Mouse (Mus musculus) hindlimb bud, embryonic 11.5 days (tissue): Measurements from ENCODE around the gene 2010106E10Rik.

ENCODE experiments used
- DNase-seq: peaks from one replicate; pipeline ENCODE4 v3.0.0-alpha.2; 2012; ENCODE audit warnings: low read depth, low spot score; ENCODE audit errors: extremely low spot score

Gene 2010106E10Rik

GRCm38 (mm10) chrX:112494974-112495373 lies at the start of gene 2010106E10Rik:
2010106E10Rik (plus strand) TSS chrX:112495274.
- DNase-seq = no peak

DNA sequence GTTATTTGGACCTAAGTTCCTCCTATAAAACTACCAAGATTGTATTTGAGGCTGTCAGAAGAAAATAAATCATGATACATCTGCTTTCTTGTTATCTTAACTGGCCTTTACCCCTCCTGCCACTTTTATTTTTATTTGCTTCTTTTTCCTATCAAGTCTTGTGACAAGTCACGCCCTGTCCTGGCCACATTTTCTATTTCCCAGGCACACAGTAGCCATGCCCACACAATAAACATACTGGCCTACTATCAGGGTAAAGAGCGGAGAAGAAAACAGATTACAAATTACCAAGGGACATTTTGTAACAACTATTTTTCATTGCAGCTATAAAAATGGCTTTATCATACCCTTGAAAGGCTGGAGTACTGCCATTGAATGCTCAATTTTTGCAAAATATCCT lies 10.6 kb downstream of the 2010106E10Rik start:
- DNase-seq = no peak

- peak; percentile 12 for DNase-seq
These were observed 29.7 kb downstream of the 2010106E10Rik start for GRCm38 (mm10) chrX:112524755-112525154.

DNA sequence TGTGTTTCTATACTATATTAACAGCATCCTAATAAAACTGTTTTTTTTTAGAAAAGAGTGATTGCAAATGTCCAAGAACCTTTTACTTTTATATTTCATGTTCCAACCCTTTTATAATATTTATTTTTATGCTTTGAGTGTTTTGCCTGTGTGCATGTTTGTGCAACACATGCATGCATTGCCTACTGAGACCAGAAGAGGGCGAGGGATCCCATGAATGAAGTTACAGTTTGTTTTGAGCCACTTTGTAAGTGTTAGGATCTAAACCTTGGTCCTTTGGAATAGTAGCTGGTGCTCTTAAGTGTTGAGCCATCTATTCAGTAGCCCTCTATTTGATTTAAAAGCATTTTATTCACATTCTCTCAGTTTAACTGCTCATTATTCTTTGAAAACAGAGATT lies 48.0 kb downstream of the 2010106E10Rik start:
- no peak for DNase-seq

- no peak for DNase-seq
These were observed 72.6 kb downstream of the 2010106E10Rik start for GRCm38 (mm10) chrX:112567716-112568115.

DNA sequence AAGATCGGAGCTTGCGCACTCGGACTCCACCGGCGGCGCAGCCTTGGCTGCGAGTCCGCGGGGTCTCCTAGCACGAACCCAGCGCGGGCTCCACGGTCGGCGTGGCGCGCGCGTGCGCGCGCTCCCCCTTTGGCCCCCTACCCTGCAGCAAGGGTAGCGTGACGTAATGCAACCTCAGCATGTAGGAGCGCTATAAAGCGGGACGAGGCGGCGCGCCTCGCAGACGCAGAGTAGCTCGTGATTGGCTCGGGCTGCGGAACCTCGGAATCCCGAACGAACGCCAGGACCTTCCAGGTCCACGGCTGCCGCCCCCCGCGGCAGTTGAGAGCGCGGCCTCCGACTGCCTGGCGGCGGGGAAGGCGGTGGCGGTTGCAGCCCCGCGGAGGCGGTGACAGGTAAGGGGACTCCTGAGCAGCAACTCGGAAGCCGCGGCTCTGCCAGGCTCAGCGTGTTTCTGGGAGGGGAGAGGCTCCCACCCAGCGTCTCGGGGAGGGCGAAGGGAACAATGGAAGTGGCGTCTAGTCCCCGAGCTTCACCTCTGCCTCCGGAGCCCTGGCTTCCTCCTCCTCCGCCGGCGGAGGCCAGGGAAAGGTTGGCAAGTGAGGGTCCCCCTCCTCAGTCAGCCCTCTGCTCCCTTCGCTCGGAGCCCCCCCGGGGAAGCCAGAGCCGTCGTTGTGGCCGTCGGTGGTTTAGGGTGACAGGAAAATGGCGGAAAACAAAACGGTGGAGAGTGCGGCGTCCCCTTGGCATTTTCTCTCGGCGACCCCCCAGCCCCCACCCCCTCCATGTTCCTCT lies 105.6 kb downstream of the 2010106E10Rik start, which contains the start of gene Zfp711:
Gene Zfp711, plus strand, starts transcription at position 16 of the 795 bp plus-strand sequence.
- peak; percentile 56 for DNase-seq

DNA sequence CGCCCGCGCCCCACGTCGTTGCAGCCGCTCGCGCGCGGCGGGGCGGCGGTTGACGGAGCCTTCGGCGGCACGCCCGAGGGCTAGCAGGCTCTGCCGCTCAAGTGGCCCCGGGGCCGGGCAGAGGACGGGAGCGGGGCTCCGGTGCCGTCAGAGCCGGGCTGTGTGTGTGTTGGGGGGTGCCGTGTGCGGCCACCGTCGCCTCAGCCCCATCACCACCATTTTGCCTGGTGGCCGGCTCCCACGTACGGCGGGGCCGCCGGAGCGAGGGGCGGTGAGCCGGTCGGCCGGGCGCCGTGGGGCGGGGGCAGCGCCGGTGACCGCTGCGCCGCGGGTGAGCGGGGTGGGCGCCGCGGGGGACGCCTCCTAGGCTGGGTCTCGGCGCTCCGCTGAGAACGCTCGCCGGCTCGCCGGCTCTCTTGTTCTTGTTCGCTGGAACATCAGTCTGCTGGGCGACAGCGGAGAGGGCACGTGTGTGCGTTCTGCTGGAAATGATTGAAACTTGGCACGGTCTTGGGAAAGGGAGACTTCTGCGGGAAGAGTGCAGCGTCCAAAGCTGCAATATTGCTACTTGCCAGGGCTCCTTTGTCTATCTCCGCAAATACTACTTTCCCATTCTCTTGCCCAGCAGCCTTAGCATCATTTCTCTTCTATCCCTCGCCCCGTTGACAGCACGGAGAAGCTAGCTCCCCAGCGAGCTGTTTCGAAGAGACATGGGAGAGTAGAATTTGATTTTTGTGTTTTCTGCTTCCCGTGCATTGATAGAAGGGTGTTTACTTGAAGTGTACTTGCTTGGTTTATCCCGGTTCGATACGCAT lies 106.4 kb downstream of the 2010106E10Rik start:
- no peak for DNase-seq
